Mouse (Mus musculus): ENCODE measurements around the gene Vapb.
A peak's percentile ranks its signal among the peaks of the same experiment; 100 is the strongest.

Gene Vapb

GRCm38 (mm10) chr2:173730444-173730966 is 6.8 kb upstream of the Vapb start:
- DNase-seq (ENCODE audit: extremely low read depth, insufficient read length, low spot score) = peak; percentile 66

GRCm38 (mm10) chr2:173734426-173734825 is 2.9 kb upstream of the Vapb start:
- DNase-seq (ENCODE audit: extremely low read depth, insufficient read length, low spot score) = no peak

- no peak for DNase-seq (ENCODE audit: extremely low read depth, insufficient read length, low spot score)
Measured at GRCm38 (mm10) chr2:173738232-173738631, 921 bp downstream of the Vapb start.

GRCm38 (mm10) chr2:173739107-173739506 is 1.8 kb downstream of the Vapb start:
- DNase-seq (ENCODE audit: extremely low read depth, insufficient read length, low spot score) = no peak

- DNase-seq (ENCODE audit: extremely low read depth, insufficient read length, low spot score) = no peak
Measured at GRCm38 (mm10) chr2:173742090-173742489, 4.8 kb downstream of the Vapb start.

- no peak for DNase-seq (ENCODE audit: extremely low read depth, insufficient read length, low spot score)
Measured at GRCm38 (mm10) chr2:173742744-173743143, 5.4 kb downstream of the Vapb start.

GRCm38 (mm10) chr2:173744070-173744815 is 6.9 kb downstream of the Vapb start:
- DNase-seq (ENCODE audit: extremely low read depth, insufficient read length, low spot score) = no peak

- DNase-seq (ENCODE audit: extremely low read depth, insufficient read length, low spot score) = no peak
Measured at GRCm38 (mm10) chr2:173748961-173749659, 11.8 kb downstream of the Vapb start.

GRCm38 (mm10) chr2:173755433-173756144 is 18.3 kb downstream of the Vapb start:
- no peak for DNase-seq (ENCODE audit: extremely low read depth, insufficient read length, low spot score)

GRCm38 (mm10) chr2:173757624-173758155 is 20.4 kb downstream of the Vapb start:
- DNase-seq (ENCODE audit: extremely low read depth, insufficient read length, low spot score) = no peak

- no peak for DNase-seq (ENCODE audit: extremely low read depth, insufficient read length, low spot score)
Measured at GRCm38 (mm10) chr2:173760607-173761006, 23.3 kb downstream of the Vapb start.

GRCm38 (mm10) chr2:173764629-173765028 is 27.3 kb downstream of the Vapb start:
- DNase-seq (ENCODE audit: extremely low read depth, insufficient read length, low spot score) = no peak

- DNase-seq (ENCODE audit: extremely low read depth, insufficient read length, low spot score) = no peak
Measured at GRCm38 (mm10) chr2:173767959-173768595, 30.8 kb downstream of the Vapb start.

GRCm38 (mm10) chr2:173769183-173769582 is 31.9 kb downstream of the Vapb start:
- no peak for DNase-seq (ENCODE audit: extremely low read depth, insufficient read length, low spot score)

- DNase-seq (ENCODE audit: extremely low read depth, insufficient read length, low spot score) = no peak
Measured at GRCm38 (mm10) chr2:173770620-173771019, 33.3 kb downstream of the Vapb start.

- DNase-seq (ENCODE audit: extremely low read depth, insufficient read length, low spot score) = no peak
Measured at GRCm38 (mm10) chr2:173771706-173772105, 34.4 kb downstream of the Vapb start.

GRCm38 (mm10) chr2:173775556-173775955 is 38.2 kb downstream of the Vapb start:
- no peak for DNase-seq (ENCODE audit: extremely low read depth, insufficient read length, low spot score)

GRCm38 (mm10) chr2:173776108-173776507 is 38.8 kb downstream of the Vapb start:
- no peak for DNase-seq (ENCODE audit: extremely low read depth, insufficient read length, low spot score)

- no peak for DNase-seq (ENCODE audit: extremely low read depth, insufficient read length, low spot score)
Measured at GRCm38 (mm10) chr2:173780931-173781330, 43.6 kb downstream of the Vapb start.

GRCm38 (mm10) chr2:173784366-173784765 is 47.1 kb downstream of the Vapb start:
- no peak for DNase-seq (ENCODE audit: extremely low read depth, insufficient read length, low spot score)

GRCm38 (mm10) chr2:173784884-173785283 is 47.6 kb downstream of the Vapb start:
- no peak for DNase-seq (ENCODE audit: extremely low read depth, insufficient read length, low spot score)

Data from 3134 (cell line).